Mouse (Mus musculus) midbrain, embryonic 16.5 days (tissue): ENCODE results near the gene Chst15. TPM values are rescaled to one million over a fixed set of nuclear protein-coding genes. Genes with fewer than 3 reads are reported as not detected.

Source experiments
- ATAC-seq: fragments of 200-750 bp; cut with Nextera tagmentation; 2 replicates; pipeline ENCODE4 v1.8.0; 2017; ENCODE audit warnings: moderate TSS enrichment
- H3K27ac ChIP-seq: fragments of 300-500 bp; sonication (generic); 2 replicates; pipeline ENCODE4 v1.5.1; 2014; ENCODE audit warnings: mild to moderate bottlenecking, low read length, mixed read lengths
- H3K27me3 ChIP-seq: fragments of 300-500 bp; sonication (generic); 2 replicates; pipeline ENCODE4 v1.6.1; 2014; ENCODE audit warnings: low read depth, low read length, mixed read lengths; ENCODE audit not compliant: control insufficient read depth, insufficient read depth
- H3K36me3 ChIP-seq: fragments of 300-500 bp; sonication (generic); 2 replicates; pipeline ENCODE4 v1.6.1; 2014; ENCODE audit warnings: mild to moderate bottlenecking, low read length, moderate library complexity, mixed read lengths; ENCODE audit not compliant: control insufficient read depth, insufficient read depth
- H3K4me1 ChIP-seq: fragments of 300-500 bp; sonication (generic); 2 replicates; pipeline ENCODE4 v1.6.1; 2014; ENCODE audit warnings: mild to moderate bottlenecking, low read length, mixed read lengths; ENCODE audit not compliant: control insufficient read depth, insufficient read depth
- H3K4me2 ChIP-seq: fragments of 300-500 bp; sonication (generic); 2 replicates; pipeline ENCODE4 v1.6.1; 2014; ENCODE audit warnings: mild to moderate bottlenecking, low read length, mixed read lengths
- H3K4me3 ChIP-seq: fragments of 300-500 bp; sonication (generic); 2 replicates; pipeline ENCODE4 v1.5.1; 2014; ENCODE audit warnings: low read depth, mild to moderate bottlenecking, low read length, moderate library complexity, mixed read lengths
- H3K9ac ChIP-seq: fragments of 300-500 bp; sonication (generic); 2 replicates; pipeline ENCODE4 v1.6.1; 2014; ENCODE audit warnings: low read depth, low read length, mixed read lengths
- H3K9me3 ChIP-seq: fragments of 300-500 bp; sonication (generic); replicated peaks from 2 replicates; pipeline ENCODE4 v1.6.1; 2014; ENCODE audit warnings: mild to moderate bottlenecking, low read length, mixed read lengths; ENCODE audit not compliant: control insufficient read depth, poor library complexity, severe bottlenecking
- WGBS: fragments of 180-500 bp; shearing (Covaris S2); extraction: QIAGEN DNeasy Blood & Tissue Kit; methylation state at CpG from one replicate; pipeline ENCODE4 v1.1.7; 2014; 5-methylcytosine and 5-hydroxymethylcytosine counted together
- polyA plus RNA-seq: library from polyadenylated mRNA; unstranded; fragments of >200 nt; fragmentation: Nextera tagmentation; extraction: Ambion mirVana; gene quantifications from 2 replicates; pipeline ENCODE4 v1.2.1, GENCODE M21; 2015

Gene Chst15
- polyA plus RNA-seq, 1 experiment from 2014 or later, result 12.6 TPM

- Histone ChIP-seq H3K9me3 (no peaks in the 10 kb centered on the region), H3K27ac (no peak overlapping the region), H3K27me3 (no peaks in the 10 kb centered on the region), H3K4me1 (no peaks in the 10 kb centered on the region), H3K4me3 (no peak overlapping the region), H3K9ac (no peak overlapping the region), H3K4me2 (no peak overlapping the region), H3K36me3 (no peaks in the 10 kb centered on the region)
- 83% methylated on average over 6 of the region's 6 CpGs for WGBS
- ATAC-seq, result no peak
These were observed 9.2 kb downstream of the Chst15 start for GRCm38 (mm10) chr7:132307722-132308271.

- 96% methylated on average over 8 of the region's 8 CpGs for WGBS
- Histone ChIP-seq H3K27ac (no peak overlapping the region), H3K9ac (no peak overlapping the region), H3K36me3 (no peaks in the 10 kb centered on the region), H3K4me2 (no peak overlapping the region), H3K27me3 (no peaks in the 10 kb centered on the region), H3K4me1 (no peaks in the 10 kb centered on the region), H3K4me3 (no peak overlapping the region), H3K9me3 (no peaks in the 10 kb centered on the region)
- no peak for ATAC-seq
These were observed 10.2 kb downstream of the Chst15 start for GRCm38 (mm10) chr7:132306671-132307412.

- H3K27ac ChIP-seq, result no peak overlapping the region
- no peaks in the 10 kb centered on the region for H3K27me3 ChIP-seq
- H3K4me1 ChIP-seq, result no peaks in the 10 kb centered on the region
- no peaks in the 10 kb centered on the region for H3K9me3 ChIP-seq
- no peak overlapping the region for H3K9ac ChIP-seq
- 88% methylated on average over 5 of the region's 5 CpGs for WGBS
- no peak overlapping the region for H3K4me2 ChIP-seq
- no peak for ATAC-seq
- H3K36me3 ChIP-seq, result no peaks in the 10 kb centered on the region
- no peak overlapping the region for H3K4me3 ChIP-seq
These were observed 11.3 kb downstream of the Chst15 start for GRCm38 (mm10) chr7:132305492-132306375.

GRCm38 (mm10) chr7:132304424-132305085 lies 12.5 kb downstream of the Chst15 start:
- Histone ChIP-seq H3K4me2 (no peak overlapping the region), H3K36me3 (no peaks in the 10 kb centered on the region), H3K9ac (no peak overlapping the region), H3K27ac (no peak overlapping the region), H3K4me1 (no peaks in the 10 kb centered on the region), H3K9me3 (no peaks in the 10 kb centered on the region), H3K27me3 (no peaks in the 10 kb centered on the region), H3K4me3 (no peak overlapping the region)
- WGBS, result 82% methylated on average over 8 of the region's 8 CpGs
- ATAC-seq, result no peak

GRCm38 (mm10) chr7:132303988-132304387 lies 13.0 kb downstream of the Chst15 start:
- H3K9me3 ChIP-seq, result no peaks in the 10 kb centered on the region
- no peak overlapping the region for H3K27ac ChIP-seq
- no peaks in the 10 kb centered on the region for H3K36me3 ChIP-seq
- 85% methylated on average over 7 of the region's 7 CpGs for WGBS
- H3K9ac ChIP-seq, result no peak overlapping the region
- no peaks in the 10 kb centered on the region for H3K27me3 ChIP-seq
- no peak overlapping the region for H3K4me2 ChIP-seq
- no peaks in the 10 kb centered on the region for H3K4me1 ChIP-seq
- no peak overlapping the region for H3K4me3 ChIP-seq
- ATAC-seq, result no peak

GRCm38 (mm10) chr7:132302508-132303241 lies 14.4 kb downstream of the Chst15 start:
- WGBS, result 71% methylated on average over 8 of the region's 8 CpGs
- no peak for ATAC-seq

GRCm38 (mm10) chr7:132299661-132300210 lies 17.3 kb downstream of the Chst15 start:
- ATAC-seq, result no peak
- no peak overlapping the region for H3K4me2 ChIP-seq
- no peak overlapping the region for H3K9ac ChIP-seq
- H3K4me3 ChIP-seq, result no peak overlapping the region
- H3K27me3 ChIP-seq, result no peaks in the 10 kb centered on the region
- WGBS, result 67% methylated on average over 5 of the region's 5 CpGs
- H3K9me3 ChIP-seq, result no peaks in the 10 kb centered on the region; the same call in 1 of the 2 replicates
- H3K27ac ChIP-seq, result no peak overlapping the region
- no peaks in the 10 kb centered on the region for H3K36me3 ChIP-seq
- H3K4me1 ChIP-seq, result no peaks in the 10 kb centered on the region

More at GRCm38 (mm10) chr7:132302508-132303241, 14.4 kb downstream of the Chst15 start:
- H3K9ac ChIP-seq, result no peak overlapping the region
- no peaks in the 10 kb centered on the region for H3K9me3 ChIP-seq
- H3K36me3 ChIP-seq, result no peaks in the 10 kb centered on the region
- no peaks in the 10 kb centered on the region for H3K4me1 ChIP-seq
- no peak overlapping the region for H3K27ac ChIP-seq
- no peak overlapping the region for H3K4me2 ChIP-seq
- H3K4me3 ChIP-seq, result no peak overlapping the region
- H3K27me3 ChIP-seq, result no peaks in the 10 kb centered on the region

- H3K4me1 ChIP-seq, result no peaks in the 10 kb centered on the region
- no peak overlapping the region for H3K9ac ChIP-seq
- ATAC-seq, result no peak
- H3K4me2 ChIP-seq, result no peak overlapping the region
- no peak overlapping the region for H3K4me3 ChIP-seq
- no peaks in the 10 kb centered on the region; the same call in 1 of the 2 replicates for H3K9me3 ChIP-seq
- no peak overlapping the region for H3K27ac ChIP-seq
- no peaks in the 10 kb centered on the region for H3K36me3 ChIP-seq
- no peaks in the 10 kb centered on the region for H3K27me3 ChIP-seq
- WGBS, result 78% methylated on average over 7 of the region's 7 CpGs
These were observed 18.5 kb downstream of the Chst15 start for GRCm38 (mm10) chr7:132298412-132298990.
